Mouse (Mus musculus): ENCODE data around the gene Zranb1.

The Zranb1 gene

DNA sequence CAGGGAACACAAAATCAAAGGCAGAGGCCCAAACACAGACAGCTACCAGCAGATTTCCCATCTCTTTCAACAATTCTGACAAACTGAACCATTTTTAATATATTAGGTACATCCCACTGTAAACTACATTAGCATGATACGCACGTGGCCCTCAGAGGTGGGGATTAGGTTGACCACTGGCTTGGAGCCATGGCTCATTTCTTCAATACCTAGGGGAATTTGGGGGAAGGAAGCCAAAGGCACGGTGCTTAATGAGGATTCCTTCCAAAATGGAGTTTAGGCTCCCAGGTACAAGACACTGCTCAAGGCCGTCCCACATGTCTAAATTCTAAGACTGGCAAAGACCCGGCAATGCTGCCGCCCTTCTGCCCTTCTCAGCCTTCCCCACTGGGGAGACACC is 71.3 kb downstream of the Zranb1 start:
- no peak for DNase-seq (ENCODE audit: low spot score)

DNA sequence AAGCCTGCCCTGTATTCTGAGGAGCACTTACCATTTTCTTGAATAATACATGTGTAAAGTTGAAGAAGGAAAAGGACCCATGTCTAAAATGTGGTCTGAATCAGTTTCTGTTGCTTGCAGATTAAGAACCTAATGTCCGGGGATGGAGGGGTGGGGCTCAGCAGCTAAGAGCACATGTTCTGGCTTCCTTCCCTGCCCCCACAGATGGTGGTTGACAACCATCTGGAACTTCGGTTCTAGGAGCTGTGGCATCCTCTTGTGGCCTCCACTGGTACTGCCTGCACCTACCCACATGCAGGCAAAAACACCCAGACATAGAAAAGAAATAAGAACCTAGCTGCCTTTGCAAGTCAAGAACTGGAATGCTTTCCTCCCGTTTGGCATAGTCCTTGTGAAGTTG is 72.5 kb downstream of the Zranb1 start:
- peak; percentile 62 for DNase-seq (ENCODE audit: low spot score)

DNA sequence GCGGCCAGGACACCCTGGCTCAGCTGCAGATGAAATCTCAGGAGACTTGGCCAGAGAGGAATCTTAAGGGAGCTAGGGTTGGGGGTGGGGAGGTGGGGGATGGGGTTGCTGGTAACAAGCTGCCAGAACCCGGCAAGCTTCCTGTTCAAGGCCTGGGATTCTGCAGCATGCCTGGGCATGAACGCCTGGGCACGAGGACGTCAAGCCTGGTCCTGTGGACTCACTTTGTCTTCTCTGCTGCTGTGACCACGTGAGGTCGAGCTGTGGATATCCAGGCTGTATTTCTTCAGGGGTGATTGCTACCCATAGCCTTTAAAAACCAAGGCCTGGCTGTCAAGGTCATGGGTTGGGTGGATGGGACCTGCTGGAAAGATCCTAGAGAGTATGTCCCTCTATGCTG is 74.8 kb downstream of the Zranb1 start:
- no peak for DNase-seq (ENCODE audit: low spot score)

GRCm38 (mm10) chr7:133007343-133007742 is 76.4 kb downstream of the Zranb1 start:
- DNase-seq (ENCODE audit: low spot score): no peak

DNA sequence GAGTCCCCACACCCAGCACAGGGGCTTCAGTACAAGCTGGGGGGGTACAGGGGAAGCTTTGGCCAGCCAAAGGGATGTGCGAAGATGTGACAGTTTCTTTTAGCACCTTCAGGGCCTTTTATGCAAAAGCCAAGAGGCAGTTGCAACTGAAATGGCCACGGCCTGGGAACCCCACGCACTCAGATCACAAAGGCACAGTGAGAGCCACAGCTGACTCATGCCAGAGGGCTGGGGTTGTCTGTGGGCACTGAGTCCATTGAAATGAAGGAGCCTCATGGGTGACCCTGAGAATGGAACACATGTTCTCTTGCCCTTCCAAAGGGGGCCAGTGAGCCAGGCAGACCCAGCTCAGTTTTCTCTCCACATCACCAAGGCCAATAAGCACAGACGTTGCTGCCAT is 77.7 kb downstream of the Zranb1 start:
- DNase-seq (ENCODE audit: low spot score): no peak

- DNase-seq (ENCODE audit: low spot score): no peak
Observed at GRCm38 (mm10) chr7:133009676-133010075, 78.7 kb downstream of the Zranb1 start.

- DNase-seq (ENCODE audit: low spot score): no peak
Observed at GRCm38 (mm10) chr7:133010477-133010876, 79.5 kb downstream of the Zranb1 start.

DNA sequence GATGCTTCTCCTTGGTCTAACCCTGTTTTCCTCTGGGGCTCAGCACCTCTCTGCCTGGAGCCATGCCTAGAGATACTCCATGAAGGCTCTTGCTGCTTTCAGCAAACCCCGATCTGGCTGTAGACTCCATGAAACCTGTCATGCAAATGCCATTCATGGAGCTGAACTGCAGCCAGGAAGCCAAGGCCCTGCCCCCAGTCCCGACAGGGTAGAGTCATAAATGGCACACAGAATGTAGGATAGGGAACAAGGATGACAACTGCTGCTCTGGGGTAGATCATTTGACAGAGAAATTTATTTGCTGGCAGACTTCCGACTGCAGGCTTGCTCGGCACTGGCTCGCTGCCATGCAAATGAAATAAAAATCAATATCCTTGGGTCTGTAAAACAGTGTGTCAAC is 80.2 kb downstream of the Zranb1 start:
- DNase-seq (ENCODE audit: low spot score): no peak

DNA sequence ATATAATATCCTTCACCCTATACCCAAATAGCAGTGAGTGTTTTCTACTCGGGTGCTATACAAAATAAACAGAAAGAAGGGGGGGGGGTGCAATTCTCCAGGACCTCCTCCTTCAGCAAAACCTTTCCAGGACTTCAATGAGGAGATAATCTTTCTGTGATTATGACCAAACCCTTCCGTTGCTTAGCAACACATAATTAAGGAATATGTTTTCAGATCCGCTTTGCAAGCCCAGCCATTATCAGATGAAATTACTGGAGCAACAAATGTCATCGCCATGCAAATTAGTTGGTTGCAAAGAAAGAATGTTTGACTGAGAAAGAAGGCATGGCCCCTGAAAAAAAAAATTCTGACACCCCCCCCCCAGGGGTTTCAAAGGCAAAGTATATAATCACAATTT is 80.7 kb downstream of the Zranb1 start:
- DNase-seq (ENCODE audit: low spot score): no peak

- DNase-seq (ENCODE audit: low spot score): no peak
Observed at GRCm38 (mm10) chr7:133012637-133013366, 81.9 kb downstream of the Zranb1 start.

- no peak for DNase-seq (ENCODE audit: low spot score)
Observed at GRCm38 (mm10) chr7:133013923-133014322, 83.0 kb downstream of the Zranb1 start.

DNA sequence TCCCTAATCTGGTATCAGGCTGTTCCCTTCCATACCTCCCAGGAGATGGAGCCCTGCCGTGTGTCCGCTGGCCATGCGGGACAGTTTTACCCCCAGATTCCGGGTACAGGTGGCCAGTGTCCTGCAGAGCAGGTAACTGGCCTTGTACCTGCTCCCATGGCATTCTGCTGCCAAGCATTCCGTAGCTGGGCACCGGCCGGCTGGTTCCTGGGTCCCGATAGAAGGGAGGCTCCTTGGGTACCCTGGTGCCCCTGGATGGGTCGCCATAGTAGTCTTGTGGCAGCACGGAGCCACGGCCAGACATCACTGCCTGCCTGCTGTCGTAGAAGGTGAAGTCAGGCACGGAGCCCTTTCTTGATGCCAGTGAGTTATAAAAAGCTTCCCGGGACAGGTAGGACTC is 83.7 kb downstream of the Zranb1 start:
- DNase-seq (ENCODE audit: low spot score): no peak

- no peak for DNase-seq (ENCODE audit: low spot score)
Observed at GRCm38 (mm10) chr7:133015416-133016070, 84.6 kb downstream of the Zranb1 start.

DNA sequence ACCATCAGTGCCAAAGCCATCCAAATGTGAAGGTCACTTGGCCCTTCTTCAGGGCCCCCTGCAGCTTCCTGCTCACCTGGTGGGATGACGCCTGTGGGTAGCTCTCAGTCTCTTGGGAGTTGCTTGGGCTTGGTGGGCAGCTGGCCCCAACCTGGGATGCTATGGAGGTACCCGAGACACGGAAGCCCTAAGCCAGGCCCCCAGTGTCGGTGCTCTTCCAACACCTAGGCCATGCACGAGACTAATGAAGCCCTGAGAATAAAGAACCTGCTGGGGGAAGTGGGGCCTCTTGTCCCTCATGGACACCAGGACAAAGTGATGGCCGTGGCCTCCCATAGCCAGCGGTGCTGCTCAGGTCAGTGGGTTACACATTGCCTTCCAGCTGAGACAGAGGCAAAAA is 88.0 kb downstream of the Zranb1 start:
- no peak for DNase-seq (ENCODE audit: low spot score)

DNA sequence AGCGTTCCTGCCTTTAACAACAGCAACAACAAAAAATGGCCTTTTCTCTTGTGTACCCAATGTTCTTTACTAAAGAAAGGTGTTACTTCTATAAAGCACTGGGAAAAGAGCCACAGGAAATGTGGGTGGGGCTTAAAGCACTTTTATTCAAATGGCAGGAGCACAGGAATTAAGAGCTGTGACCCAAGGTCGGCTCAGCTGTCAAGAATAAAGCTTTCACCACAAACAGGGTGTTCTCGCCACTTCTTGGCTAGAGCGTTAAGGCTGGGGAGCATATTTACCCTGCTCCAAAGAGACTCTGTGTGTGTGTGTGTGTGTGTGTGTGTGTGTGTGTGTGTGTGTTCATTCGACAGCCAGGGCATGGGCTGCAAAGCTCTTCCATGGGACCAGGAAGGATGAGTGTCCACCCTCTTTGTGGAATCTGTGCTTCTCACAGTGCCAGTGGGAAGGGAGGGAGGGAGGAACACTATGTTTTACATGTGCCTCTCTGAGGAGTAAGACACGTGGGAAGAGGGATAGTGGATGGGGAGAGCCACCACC is 88.6 kb downstream of the Zranb1 start:
- DNase-seq (ENCODE audit: low spot score): no peak

DNA sequence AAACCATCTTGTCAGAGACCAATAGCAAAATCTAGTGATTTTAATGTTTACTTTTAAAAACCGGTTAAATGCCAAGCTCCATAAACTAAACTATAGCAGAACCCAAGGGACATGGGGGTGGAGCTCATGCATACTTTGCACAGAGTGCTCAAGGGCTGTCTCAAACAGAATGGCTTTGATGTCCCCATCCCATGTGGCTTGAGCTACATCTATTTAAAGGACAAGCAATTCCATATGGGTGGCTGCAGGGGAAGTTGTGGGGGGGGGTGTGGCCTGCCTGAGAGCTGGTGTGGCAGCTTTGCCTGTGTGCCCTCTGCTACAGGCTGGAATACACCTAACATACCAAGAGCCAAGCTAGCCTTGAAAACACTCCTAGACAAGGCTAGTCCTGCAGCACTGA is 93.8 kb downstream of the Zranb1 start:
- DNase-seq (ENCODE audit: low spot score): no peak

DNA sequence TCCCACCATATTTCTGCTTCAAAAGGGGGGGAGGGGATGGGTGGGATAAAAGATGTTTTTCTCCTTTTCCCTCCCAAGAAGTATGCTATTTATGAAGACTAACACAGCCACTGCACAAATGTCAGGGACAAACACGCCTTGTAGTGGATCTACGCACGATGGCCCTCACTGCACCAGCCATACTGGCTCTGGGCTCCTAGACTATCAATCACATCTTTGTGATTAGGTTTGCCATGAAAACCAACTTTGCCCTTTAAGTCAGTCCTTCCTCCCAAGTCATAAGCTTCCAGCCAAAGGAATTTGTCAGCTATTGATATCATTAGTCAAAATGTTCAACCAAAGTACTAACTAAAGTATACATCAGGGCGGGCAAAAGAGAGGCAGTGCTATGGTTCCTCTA is 97.0 kb downstream of the Zranb1 start:
- DNase-seq (ENCODE audit: low spot score): no peak

DNA sequence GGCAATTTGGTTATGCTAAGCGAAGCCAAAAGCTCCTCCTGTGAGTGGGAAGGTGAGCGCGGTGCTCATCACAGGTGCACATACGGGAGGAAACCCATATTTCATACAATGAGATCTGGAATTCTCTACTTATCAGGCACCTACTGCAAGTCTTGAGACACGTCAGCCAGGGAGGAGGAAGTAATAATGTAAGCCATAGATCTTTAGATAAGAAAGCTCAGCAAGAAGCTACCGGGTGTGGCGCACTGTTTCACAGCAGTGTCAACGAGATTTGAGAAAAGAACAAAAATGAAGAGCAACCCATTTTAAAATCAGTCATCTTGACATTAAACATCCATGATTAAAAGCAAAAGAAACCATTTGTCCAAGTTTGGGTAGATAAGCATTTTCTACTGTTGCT is 98.1 kb downstream of the Zranb1 start:
- no peak for DNase-seq (ENCODE audit: low spot score)

GRCm38 (mm10) chr7:133029496-133030047 is 98.6 kb downstream of the Zranb1 start:
- no peak for DNase-seq (ENCODE audit: low spot score)

DNA sequence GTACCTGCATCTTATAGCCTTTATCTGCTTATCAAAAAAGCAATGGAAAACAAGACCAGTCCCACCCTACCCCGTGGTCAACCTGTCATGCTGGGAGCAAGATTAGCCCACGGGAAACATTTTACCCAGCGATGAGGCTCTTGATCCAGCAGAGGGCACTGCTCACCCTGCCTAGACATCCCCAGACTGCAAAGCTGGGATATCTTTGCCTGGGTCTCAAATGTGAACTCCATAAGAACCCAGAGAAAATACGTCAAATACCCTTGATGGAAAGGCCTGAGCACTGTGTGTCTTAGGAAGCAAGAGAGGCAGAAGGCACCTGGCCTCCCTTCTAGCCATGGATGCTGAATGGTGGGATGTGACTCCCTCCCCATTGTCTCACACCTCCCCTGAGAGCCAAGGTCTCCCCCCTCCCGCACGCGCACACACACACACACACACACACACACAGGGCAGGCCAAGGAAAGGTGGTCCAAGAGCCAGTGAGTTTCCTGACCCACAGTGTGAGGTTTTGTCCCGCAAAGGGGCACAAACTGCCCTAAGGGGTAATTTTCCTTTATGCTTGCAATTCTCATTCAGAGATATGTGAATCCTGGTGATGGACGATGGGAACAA is 101.8 kb downstream of the Zranb1 start:
- no peak for DNase-seq (ENCODE audit: low spot score)

GRCm38 (mm10) chr7:133035901-133036300 is 105.0 kb downstream of the Zranb1 start:
- DNase-seq (ENCODE audit: low spot score): no peak

Data from testis, postnatal 14 days (tissue).